Mouse (Mus musculus) liver, embryonic 11.5 days (tissue): Measurements from ENCODE around the gene Pde1a. TPM values are rescaled to one million over a fixed set of nuclear protein-coding genes. Genes with fewer than 3 reads are reported as not detected.

ENCODE experiments used
- ATAC-seq: fragments of 200-750 bp; cut with Nextera tagmentation; replicated peaks from 2 replicates; pipeline ENCODE4 v1.8.0; 2017; ENCODE audit warnings: moderate number of reproducible peaks, mild to moderate bottlenecking, moderate TSS enrichment, moderate library complexity; ENCODE audit not compliant: low FRiP score
- DNase-seq: peaks from one replicate; pipeline ENCODE4 v3.0.0-alpha.2; 2017; ENCODE audit warnings: low spot score
- H3K27ac ChIP-seq: fragments of 300-500 bp; sonication (generic); 2 replicates; pipeline ENCODE4 v1.5.1; 2014; ENCODE audit warnings: mild to moderate bottlenecking, low read depth, low read length, control low read depth
- H3K27me3 ChIP-seq: fragments of 300-500 bp; sonication (generic); replicated peaks from 2 replicates; pipeline ENCODE4 v1.6.1; 2014; ENCODE audit warnings: low read length, mixed read lengths; ENCODE audit not compliant: control insufficient read depth, insufficient read depth
- H3K36me3 ChIP-seq: fragments of 300-500 bp; sonication (generic); 2 replicates; pipeline ENCODE4 v1.6.1; 2014; ENCODE audit warnings: mild to moderate bottlenecking, low read length, moderate library complexity, mixed read lengths; ENCODE audit not compliant: control insufficient read depth, insufficient read depth
- H3K4me1 ChIP-seq: fragments of 300-500 bp; sonication (generic); replicated peaks from 2 replicates; pipeline ENCODE4 v1.6.1; 2014; ENCODE audit warnings: low read length, mixed read lengths; ENCODE audit not compliant: control insufficient read depth, insufficient read depth
- H3K4me2 ChIP-seq: fragments of 300-500 bp; sonication (generic); 2 replicates; pipeline ENCODE4 v1.6.1; 2014; ENCODE audit warnings: mild to moderate bottlenecking, control low read depth, moderate library complexity
- H3K4me3 ChIP-seq: fragments of 300-500 bp; sonication (generic); 2 replicates; pipeline ENCODE4 v1.5.1; 2014; ENCODE audit warnings: low read depth, low read length, control low read depth
- H3K9ac ChIP-seq: fragments of 300-500 bp; sonication (generic); 2 replicates; pipeline ENCODE4 v1.6.1; 2014; ENCODE audit warnings: low read depth, low read length, control low read depth
- H3K9me3 ChIP-seq: fragments of 300-500 bp; sonication (generic); 2 replicates; pipeline ENCODE4 v1.6.1; 2016; ENCODE audit warnings: low read length, inconsistent platforms, mixed read lengths; ENCODE audit not compliant: control insufficient read depth
- WGBS: fragments of 180-500 bp; shearing (Covaris S2); extraction: QIAGEN DNeasy Blood & Tissue Kit; methylation state at CpG from one replicate; pipeline ENCODE4 v1.1.7; 2014; 5-methylcytosine and 5-hydroxymethylcytosine counted together
- polyA plus RNA-seq: library from polyadenylated mRNA; unstranded; fragments of >200 nt; fragmentation: Nextera tagmentation; extraction: Ambion mirVana; gene quantifications from 2 replicates; pipeline ENCODE4 v1.2.1, GENCODE M21; 2014

Gene Pde1a
- polyA plus RNA-seq, 1 experiment from 2014 or later: 16.8 TPM

GRCm38 (mm10) chr2:79901841-79902510 lies 227.3 kb downstream of the Pde1a start:
- Histone ChIP-seq H3K27ac (peak overlapping the region; percentile 34; the same call in 1 of the 2 replicates), H3K36me3 (no peaks in the 10 kb centered on the region), H3K4me3 (no peak overlapping the region), H3K4me2 (no peak overlapping the region), H3K27me3 (no peaks in the 10 kb centered on the region), H3K4me1 (peaks cover 6% of the 10 kb centered on the region; the same call in 1 of the 2 replicates), H3K9me3 (no peaks in the 10 kb centered on the region), H3K9ac (no peak overlapping the region)
- ATAC-seq (peak; percentile 95), DNase-seq (no peak)
- WGBS: 56% methylated on average over 2 of the region's 2 CpGs

- no peak overlapping the region for H3K9ac ChIP-seq
- no peak for ATAC-seq
- WGBS: 72% methylated on average over 3 of the region's 3 CpGs
- H3K36me3 ChIP-seq: no peaks in the 10 kb centered on the region
- DNase-seq: no peak
- H3K27me3 ChIP-seq: no peaks in the 10 kb centered on the region
- no peak overlapping the region for H3K27ac ChIP-seq
- peaks cover 6% of the 10 kb centered on the region; the same call in 1 of the 2 replicates for H3K4me1 ChIP-seq
- no peaks in the 10 kb centered on the region for H3K9me3 ChIP-seq
- H3K4me2 ChIP-seq: no peak overlapping the region
- H3K4me3 ChIP-seq: no peak overlapping the region
Observed at GRCm38 (mm10) chr2:79898522-79898921, 230.7 kb downstream of the Pde1a start.

GRCm38 (mm10) chr2:79892829-79893228 lies 236.4 kb downstream of the Pde1a start:
- Histone ChIP-seq H3K27me3 (no peaks in the 10 kb centered on the region), H3K4me3 (no peak overlapping the region), H3K4me2 (no peak overlapping the region), H3K36me3 (no peaks in the 10 kb centered on the region), H3K4me1 (no peaks in the 10 kb centered on the region), H3K9ac (no peak overlapping the region), H3K27ac (no peak overlapping the region), H3K9me3 (no peaks in the 10 kb centered on the region)
- no peak for ATAC-seq
- WGBS: 58% methylated on average over 1 of the region's 1 CpGs
- no peak for DNase-seq

- Histone ChIP-seq H3K4me3 (no peak overlapping the region), H3K4me1 (no peaks in the 10 kb centered on the region), H3K27me3 (no peaks in the 10 kb centered on the region), H3K36me3 (no peaks in the 10 kb centered on the region), H3K27ac (no peak overlapping the region), H3K9ac (no peak overlapping the region), H3K9me3 (no peaks in the 10 kb centered on the region), H3K4me2 (no peak overlapping the region)
- whole genome bisulfite sequencing: 75% methylated on average over 5 of the region's 5 CpGs
- DNase-seq: no peak
- no peak for ATAC-seq
Observed at GRCm38 (mm10) chr2:79891760-79892570, 237.3 kb downstream of the Pde1a start.

GRCm38 (mm10) chr2:79890726-79891125 lies 238.5 kb downstream of the Pde1a start:
- Histone ChIP-seq H3K27me3 (no peaks in the 10 kb centered on the region), H3K9me3 (no peaks in the 10 kb centered on the region), H3K4me1 (no peaks in the 10 kb centered on the region), H3K4me3 (no peak overlapping the region), H3K27ac (no peak overlapping the region), H3K4me2 (no peak overlapping the region), H3K36me3 (no peaks in the 10 kb centered on the region), H3K9ac (no peak overlapping the region)
- 79% methylated on average over 8 of the region's 8 CpGs for WGBS
- DNase-seq: no peak
- ATAC-seq: no peak

GRCm38 (mm10) chr2:79883631-79884350 lies 245.5 kb downstream of the Pde1a start:
- H3K4me2 ChIP-seq: no peak overlapping the region
- no peaks in the 10 kb centered on the region for H3K4me1 ChIP-seq
- 82% methylated on average over 6 of the region's 6 CpGs for WGBS
- no peaks in the 10 kb centered on the region for H3K9me3 ChIP-seq
- H3K36me3 ChIP-seq: no peaks in the 10 kb centered on the region
- ATAC-seq (no peak), DNase-seq (no peak)
- H3K27me3 ChIP-seq: no peaks in the 10 kb centered on the region
- no peak overlapping the region for H3K9ac ChIP-seq
- H3K4me3 ChIP-seq: no peak overlapping the region
- H3K27ac ChIP-seq: no peak overlapping the region

GRCm38 (mm10) chr2:79883210-79883609 lies 246.0 kb downstream of the Pde1a start:
- no peak for ATAC-seq
- Histone ChIP-seq H3K9ac (no peak overlapping the region), H3K9me3 (no peaks in the 10 kb centered on the region), H3K27me3 (no peaks in the 10 kb centered on the region), H3K4me3 (no peak overlapping the region), H3K4me2 (no peak overlapping the region), H3K27ac (no peak overlapping the region), H3K4me1 (no peaks in the 10 kb centered on the region), H3K36me3 (no peaks in the 10 kb centered on the region)
- WGBS: 89% methylated on average over 4 of the region's 4 CpGs
- DNase-seq: no peak

- peak; percentile 68 for ATAC-seq
- WGBS: 44% methylated on average over 9 of the region's 9 CpGs
Observed at GRCm38 (mm10) chr2:79865275-79865999, 263.8 kb downstream of the Pde1a start.

More at GRCm38 (mm10) chr2:79865275-79865999, 263.8 kb downstream of the Pde1a start:
- no peak overlapping the region for H3K4me2 ChIP-seq
- H3K36me3 ChIP-seq: no peaks in the 10 kb centered on the region
- no peak overlapping the region for H3K9ac ChIP-seq
- no peak overlapping the region for H3K27ac ChIP-seq
- H3K27me3 ChIP-seq: no peaks in the 10 kb centered on the region
- no peaks in the 10 kb centered on the region for H3K9me3 ChIP-seq
- DNase-seq: no peak
- H3K4me1 ChIP-seq: no peaks in the 10 kb centered on the region
- H3K4me3 ChIP-seq: no peak overlapping the region
